Mouse (Mus musculus) lung, postnatal 36 days (tissue): ENCODE measurements around the gene Olfr323.

ENCODE experiments used
- DNase-seq: peaks from one replicate; pipeline ENCODE4 v3.0.0; 2022; ENCODE audit warnings: mixed read lengths

The Olfr323 gene

GRCm38 (mm10) chr11:58602800-58603560 lies 27.3 kb downstream of the Olfr323 start:
- DNase-seq = no peak

- DNase-seq = no peak
Observed at GRCm38 (mm10) chr11:58602062-58602461, 28.2 kb downstream of the Olfr323 start.

- no peak for DNase-seq
Observed at GRCm38 (mm10) chr11:58597837-58598236, 32.5 kb downstream of the Olfr323 start.

- DNase-seq = no peak
Observed at GRCm38 (mm10) chr11:58594814-58595213, 35.5 kb downstream of the Olfr323 start, which contains the start of gene Olfr324. Gene Olfr324 (plus strand): TSS chr11:58595114.

GRCm38 (mm10) chr11:58588620-58589250 lies 41.6 kb downstream of the Olfr323 start:
- DNase-seq = no peak

DNA sequence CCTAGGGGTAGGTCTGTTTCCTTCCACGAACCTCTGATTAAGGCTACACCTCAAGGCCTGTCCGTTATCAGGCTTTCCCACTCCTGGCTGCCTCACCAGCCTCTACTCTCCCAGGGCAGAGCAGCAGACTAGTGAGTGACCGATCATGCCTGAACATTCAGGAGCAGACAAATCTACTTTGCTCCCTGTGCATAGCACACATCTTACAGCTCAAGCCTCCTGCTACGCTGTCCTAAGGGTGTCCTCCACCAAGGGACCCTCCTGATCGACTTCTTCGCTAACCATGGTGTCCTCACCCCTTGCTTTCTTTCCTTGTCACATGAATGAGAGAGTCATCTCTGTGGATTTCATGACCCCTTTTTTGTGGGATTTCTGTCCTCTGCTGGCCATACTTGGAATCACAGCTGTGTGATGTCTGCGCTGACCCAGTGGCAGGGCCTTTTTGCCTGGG lies 42.4 kb downstream of the Olfr323 start:
- DNase-seq = peak; percentile 28

GRCm38 (mm10) chr11:58578636-58579035 lies 51.7 kb downstream of the Olfr323 start:
- DNase-seq = no peak

DNA sequence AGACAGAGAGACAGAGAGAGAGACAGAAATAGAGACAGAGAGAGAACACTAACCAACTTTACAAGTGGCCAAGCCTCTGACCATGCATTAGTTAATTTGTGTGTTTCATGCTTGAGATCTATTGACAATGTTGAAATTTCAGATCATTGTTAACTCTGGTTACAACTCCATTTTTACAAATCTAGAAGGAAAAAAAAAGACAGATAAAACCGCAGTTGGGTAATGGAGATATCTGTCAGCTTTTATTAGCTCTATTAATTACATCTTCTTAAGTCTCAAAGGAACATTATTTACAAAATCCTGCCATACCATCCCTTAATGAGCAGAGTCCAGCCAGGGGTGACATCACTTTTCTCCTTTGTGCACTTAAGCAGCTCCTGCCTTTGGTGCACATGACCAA lies 52.9 kb downstream of the Olfr323 start, which contains the start of gene Olfr325:
Gene Olfr325 (plus strand): TSS at position 301 of the 400 bp plus-strand sequence.
- no peak for DNase-seq
